Mouse (Mus musculus): ENCODE results near the gene Ccne1. TPM values are rescaled to one million over a fixed set of nuclear protein-coding genes. Genes with fewer than 3 reads are reported as not detected.
A peak's percentile ranks its signal among the peaks of the same experiment; 100 is the strongest.

Gene Ccne1
- polyA plus RNA-seq, 1 experiment, result 19.0 TPM

GRCm38 (mm10) chr7:38061060-38061970 lies 46.0 kb downstream of the Ccne1 start:
- TF ChIP-seq CTCF (IDR thresholded peaks at IDR 0.05; ENCODE audit: extremely low read depth, insufficient read depth, low read length), result peak; percentile 62
- 0 out of 2 replicates have a peak, but pooled peaks have one; percentile 13 for TF ChIP-seq POLR2A (IDR thresholded peaks at IDR 0.05; ENCODE audit: extremely low read depth, insufficient read depth, low read length)
- no peak overlapping the region for H3K27ac ChIP-seq (ENCODE audit: insufficient read depth, low read length)
- H3K4me1 ChIP-seq (ENCODE audit: control insufficient read depth, insufficient read depth, low read length), result peaks cover 3% of the 10 kb centered on the region; the same call in 1 of the 2 replicates
- H3K4me3 ChIP-seq (ENCODE audit: insufficient read depth, low read length), result peak overlapping the region; percentile 30

- no peak overlapping the region for H3K27ac ChIP-seq (ENCODE audit: insufficient read depth, low read length)
- peaks cover 3% of the 10 kb centered on the region; the same call in 1 of the 2 replicates for H3K4me1 ChIP-seq (ENCODE audit: control insufficient read depth, insufficient read depth, low read length)
- TF ChIP-seq POLR2A (IDR thresholded peaks at IDR 0.05; ENCODE audit: extremely low read depth, insufficient read depth, low read length) (no peak), CTCF (IDR thresholded peaks at IDR 0.05; ENCODE audit: extremely low read depth, insufficient read depth, low read length) (no peak)
- H3K4me3 ChIP-seq (ENCODE audit: insufficient read depth, low read length), result no peak overlapping the region
These were observed 47.6 kb downstream of the Ccne1 start for GRCm38 (mm10) chr7:38059636-38060330.

GRCm38 (mm10) chr7:38059096-38059495 lies 48.2 kb downstream of the Ccne1 start:
- no peak for TF ChIP-seq POLR2A (IDR thresholded peaks at IDR 0.05; ENCODE audit: extremely low read depth, insufficient read depth, low read length)
- TF ChIP-seq CTCF (IDR thresholded peaks at IDR 0.05; ENCODE audit: extremely low read depth, insufficient read depth, low read length), result no peak
- no peak overlapping the region for H3K27ac ChIP-seq (ENCODE audit: insufficient read depth, low read length)

GRCm38 (mm10) chr7:38055996-38056395 lies 51.3 kb downstream of the Ccne1 start:
- Histone ChIP-seq H3K4me3 (ENCODE audit: insufficient read depth, low read length) (no peak overlapping the region), H3K4me1 (ENCODE audit: control insufficient read depth, insufficient read depth, low read length) (peaks cover 3% of the 10 kb centered on the region; the same call in 1 of the 2 replicates), H3K27ac (ENCODE audit: insufficient read depth, low read length) (no peak overlapping the region)
- TF ChIP-seq POLR2A (IDR thresholded peaks at IDR 0.05; ENCODE audit: extremely low read depth, insufficient read depth, low read length) (no peak), CTCF (IDR thresholded peaks at IDR 0.05; ENCODE audit: extremely low read depth, insufficient read depth, low read length) (no peak)

More at GRCm38 (mm10) chr7:38059096-38059495, 48.2 kb downstream of the Ccne1 start:
- peaks cover 3% of the 10 kb centered on the region; the same call in 1 of the 2 replicates for H3K4me1 ChIP-seq (ENCODE audit: control insufficient read depth, insufficient read depth, low read length)
- H3K4me3 ChIP-seq (ENCODE audit: insufficient read depth, low read length), result no peak overlapping the region

- Histone ChIP-seq H3K4me3 (ENCODE audit: insufficient read depth, low read length) (no peak overlapping the region), H3K27ac (ENCODE audit: insufficient read depth, low read length) (no peak overlapping the region), H3K4me1 (ENCODE audit: control insufficient read depth, insufficient read depth, low read length) (peaks cover 2% of the 10 kb centered on the region; the same call in 1 of the 2 replicates)
- no peak for TF ChIP-seq CTCF (IDR thresholded peaks at IDR 0.05; ENCODE audit: extremely low read depth, insufficient read depth, low read length)
- TF ChIP-seq POLR2A (IDR thresholded peaks at IDR 0.05; ENCODE audit: extremely low read depth, insufficient read depth, low read length), result no peak
These were observed 53.1 kb downstream of the Ccne1 start for GRCm38 (mm10) chr7:38054246-38054645.

Other genes starting within 250 kb of the Ccne1 start
- 36.2 and 40.3 TPM in 2 replicates for gene Uri1, start 84.0 kb downstream of the Ccne1 start, polyA plus RNA-seq (2012; rRNA removed)
- gene 1600014C10Rik, start 75.7 kb upstream of the Ccne1 start, polyA plus RNA-seq (2012; rRNA removed), result 24.8 TPM in 2 replicates
- gene Plekhf1, start 120.5 kb upstream of the Ccne1 start, polyA plus RNA-seq (2012; rRNA removed), result 1.6 and 1.8 TPM in 2 replicates
- 31.7 and 32.6 TPM in 2 replicates for gene Pop4, start 163.9 kb upstream of the Ccne1 start, polyA plus RNA-seq (2012; rRNA removed)